18 mouse cellular contexts compared by ENCODE assay signal in genomic region chr3:55847115-55847514, GRCm38 (mm10).
"Had no signal": no experiment of that assay in that cellular context is flagged by ENCODE, and none has a peak within 500 bp of the region (broad histone marks: within the 10 kb centered on the region; RNA-seq: fewer than 3 reads in every experiment).

No protein-coding gene starts in this region.

- H3K27ac ChIP-seq: liver, embryonic 15.5 days; lung, embryonic 15.5 days; macrophage; midbrain, embryonic 13.5 days; midbrain, embryonic 15.5 days; neural tube, embryonic 12.5 days had no signal

- H3K4me2 ChIP-seq: liver, embryonic 15.5 days; lung, embryonic 15.5 days; midbrain, embryonic 11.5 days; midbrain, embryonic 13.5 days; midbrain, embryonic 15.5 days; neural tube, embryonic 12.5 days had no signal

- H3K27me3 ChIP-seq: liver, embryonic 15.5 days; lung, embryonic 15.5 days; megakaryocyte, embryonic 14.5 days; midbrain, embryonic 13.5 days; midbrain, embryonic 15.5 days; neural tube, embryonic 12.5 days had no signal

- H3K4me3 ChIP-seq: liver, embryonic 15.5 days; lung, embryonic 15.5 days; megakaryocyte, embryonic 14.5 days; midbrain, embryonic 13.5 days; midbrain, embryonic 15.5 days; neural tube, embryonic 12.5 days had no signal

- H3K36me3 ChIP-seq: liver, embryonic 15.5 days; lung, embryonic 15.5 days; midbrain, embryonic 15.5 days had no signal

- H3K9ac ChIP-seq: liver, embryonic 15.5 days; liver, postnatal 0 days; lung, embryonic 15.5 days; midbrain, embryonic 13.5 days; midbrain, embryonic 15.5 days; neural tube, embryonic 12.5 days had no signal

- H3K9me3 ChIP-seq: liver, embryonic 15.5 days; lung, embryonic 15.5 days; midbrain, embryonic 13.5 days; midbrain, embryonic 15.5 days; neural tube, embryonic 12.5 days had no signal

- ATAC-seq: liver, postnatal 0 days; lung, postnatal 0 days; midbrain, embryonic 13.5 days; midbrain, embryonic 15.5 days had no signal

- H3K4me1 ChIP-seq: liver, embryonic 15.5 days; lung, embryonic 15.5 days; midbrain, embryonic 13.5 days; midbrain, embryonic 15.5 days; neural tube, embryonic 12.5 days had no signal

- DNase-seq: liver, postnatal 0 days; lung, adult 2 months; lung, postnatal 14 days; lung, postnatal 36 days; right cerebral cortex, postnatal 14 days; spleen, adult 18-20 months; thymus, adult 18-20 months; thymus, postnatal 14 days; thymus, postnatal 36 days had no signal
